Mouse (Mus musculus): ENCODE measurements at regions not wholly inside any gene's neighbourhood (a gene's known extent, or its start where the extent isn't known, plus 50 kb on each side); places are given as distances from the start of the nearest gene placed in this dataset.
A peak's percentile ranks its signal among the peaks of the same experiment; 100 is the strongest.

GRCm38 (mm10) chr1:73105856-73106463 is 90.3 kb upstream of the Tnp1 start:
- DNase-seq = peak; percentile 14 to 38

GRCm38 (mm10) chr1:73097645-73098440 is 82.1 kb upstream of the Tnp1 start:
- no peak for DNase-seq

- peak; percentile 34 to 63 for DNase-seq
Measured at GRCm38 (mm10) chr1:73089636-73090035, 73.9 kb upstream of the Tnp1 start.

GRCm38 (mm10) chr1:73088494-73088893 is 72.8 kb upstream of the Tnp1 start:
- no peak for DNase-seq

- no peak for DNase-seq
Measured at GRCm38 (mm10) chr1:73084946-73085345, 69.2 kb upstream of the Tnp1 start.

- no peak for DNase-seq
Measured at GRCm38 (mm10) chr1:73083396-73083795, 67.7 kb upstream of the Tnp1 start.

- DNase-seq = no peak
Measured at GRCm38 (mm10) chr1:73079518-73079917, 63.8 kb upstream of the Tnp1 start.

GRCm38 (mm10) chr1:73077156-73077555 is 61.4 kb upstream of the Tnp1 start:
- DNase-seq = peak; percentile 46 to 52

- peak; percentile 86 to 89 for DNase-seq
Measured at GRCm38 (mm10) chr1:73075699-73076373, 60.1 kb upstream of the Tnp1 start.

GRCm38 (mm10) chr1:73075159-73075558 is 59.5 kb upstream of the Tnp1 start:
- DNase-seq = no peak

GRCm38 (mm10) chr1:73074525-73074924 is 58.8 kb upstream of the Tnp1 start:
- DNase-seq = peak; percentile 54 to 77

GRCm38 (mm10) chr1:73072237-73072904 is 56.7 kb upstream of the Tnp1 start:
- DNase-seq = no peak

GRCm38 (mm10) chr1:73070126-73070525 is 54.4 kb upstream of the Tnp1 start:
- no peak for DNase-seq

All from cerebellum, postnatal 14 days (tissue).